Mouse (Mus musculus) right cerebral cortex, postnatal 4 days (tissue): ENCODE measurements around the gene Vps13a.

ENCODE experiments used
- DNase-seq: peaks from one replicate; pipeline ENCODE4 v3.0.0-alpha.2; 2022

The Vps13a gene

DNA sequence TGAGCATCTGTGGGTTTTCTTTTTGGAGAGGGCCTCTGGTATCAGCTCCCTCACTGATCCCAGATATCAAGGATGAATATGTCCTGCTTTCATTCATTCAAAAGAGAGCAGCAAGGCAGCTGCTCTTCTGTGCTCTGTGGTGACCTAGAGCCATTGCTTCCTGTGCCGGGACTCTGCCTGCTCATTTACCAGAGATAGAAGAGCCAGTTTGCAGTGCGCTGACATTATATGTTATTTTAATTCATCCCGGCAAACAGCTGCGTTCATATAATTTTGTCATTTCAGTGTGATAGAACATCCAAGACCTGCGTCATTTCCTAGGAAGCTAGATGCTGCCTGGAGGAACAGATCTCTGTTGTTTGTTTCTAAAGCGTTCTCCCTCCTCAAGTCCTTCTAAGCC is 203.9 kb downstream of the Vps13a start:
- DNase-seq = no peak
